Mouse (Mus musculus) cerebellum, postnatal 4 days (tissue): ENCODE measurements around the gene Pcca.

Experiments
- DNase-seq, 2 experiments: peaks; one replicate each; pipeline ENCODE4 v3.0.0; 2022; ENCODE audit warnings: low spot score in 2 of 2, mixed read lengths in 1 of 2

Gene Pcca

DNA sequence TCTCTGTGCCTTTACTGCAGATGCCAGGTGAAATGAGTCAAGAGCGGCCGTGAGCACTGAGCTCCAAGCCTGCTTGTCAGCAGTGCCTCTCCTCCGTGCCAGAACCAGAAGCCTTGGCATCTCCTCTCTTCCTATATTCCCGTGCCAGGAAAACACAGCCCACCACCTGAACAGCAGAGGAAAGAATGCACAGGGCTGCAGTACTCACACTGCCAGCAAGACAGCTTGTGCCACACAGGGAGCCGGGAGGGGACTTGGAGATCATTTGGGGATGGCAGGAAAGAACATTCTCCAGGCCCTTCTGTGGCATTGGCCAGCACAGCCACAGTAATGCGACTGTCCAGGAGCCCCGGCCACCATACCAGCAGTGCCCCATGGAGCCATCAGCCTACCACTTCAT lies 351.8 kb downstream of the Pcca start:
- DNase-seq, result peak in 1 of 2 experiments; percentile 74

- no peak for DNase-seq
These were observed 353.2 kb downstream of the Pcca start for GRCm38 (mm10) chr14:122887278-122887677.

- no peak for DNase-seq
These were observed 353.8 kb downstream of the Pcca start for GRCm38 (mm10) chr14:122887702-122888479.

DNA sequence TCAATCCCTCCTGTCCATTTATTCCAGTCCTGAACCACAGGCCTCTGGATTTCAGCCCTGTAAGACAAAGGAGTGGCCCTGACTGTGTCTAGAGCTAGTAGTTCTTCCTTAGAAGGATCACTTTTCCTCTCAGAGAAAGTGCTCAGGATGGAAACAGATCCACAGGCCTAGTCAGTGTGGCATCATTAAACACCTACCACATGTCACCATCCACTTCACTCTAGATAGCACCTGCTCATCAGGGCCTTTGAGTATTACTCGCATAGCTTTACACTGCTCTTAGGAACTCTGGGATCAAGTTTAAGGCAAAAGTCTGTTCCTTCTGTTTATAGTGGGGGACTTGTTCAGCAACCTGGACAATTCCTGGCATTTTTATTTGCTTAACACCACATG lies 354.4 kb downstream of the Pcca start:
- no peak for DNase-seq

DNA sequence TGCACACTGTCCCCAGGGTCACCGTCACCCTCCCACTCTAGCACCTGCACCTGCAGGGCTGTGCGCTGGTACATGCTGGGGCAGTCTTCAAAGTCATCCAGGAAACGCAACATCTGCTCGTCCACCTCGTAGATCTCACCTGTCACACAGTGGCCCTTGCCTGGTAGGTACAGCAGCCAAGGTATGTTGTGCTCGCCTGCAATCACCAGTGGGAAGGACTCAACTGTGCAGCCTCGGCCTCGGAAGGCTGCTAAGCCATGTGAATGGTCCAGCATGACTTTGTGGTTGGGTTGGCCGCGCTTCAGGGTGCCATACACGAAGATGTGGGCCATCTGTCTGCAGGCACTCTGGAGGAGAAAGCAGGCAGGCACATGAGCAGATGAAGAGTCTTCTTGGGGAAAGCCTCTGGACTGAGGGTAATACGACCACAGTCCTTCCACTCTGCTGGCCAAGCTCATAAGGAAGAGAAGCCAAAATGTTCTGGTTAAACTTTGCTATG lies 357.4 kb downstream of the Pcca start:
- no peak for DNase-seq

DNA sequence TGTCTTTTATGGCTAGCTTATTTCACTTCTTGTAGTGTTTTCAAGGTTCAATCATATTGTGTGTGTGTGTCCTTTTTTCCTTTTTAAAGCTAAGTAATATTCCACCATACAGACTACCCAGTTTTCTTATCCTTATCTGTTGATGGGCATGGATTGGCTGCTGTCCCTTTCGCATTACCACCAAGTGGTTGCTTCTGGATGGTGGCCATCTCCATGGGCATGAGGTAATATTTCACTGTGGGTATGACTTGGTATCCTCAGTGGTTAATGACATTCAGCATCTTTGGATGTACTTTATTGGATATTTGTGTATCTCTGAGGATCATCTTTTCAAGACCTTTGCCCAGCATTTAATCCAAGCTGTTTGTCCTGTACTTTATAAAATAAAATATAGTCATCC lies 362.0 kb downstream of the Pcca start:
- no peak for DNase-seq

DNA sequence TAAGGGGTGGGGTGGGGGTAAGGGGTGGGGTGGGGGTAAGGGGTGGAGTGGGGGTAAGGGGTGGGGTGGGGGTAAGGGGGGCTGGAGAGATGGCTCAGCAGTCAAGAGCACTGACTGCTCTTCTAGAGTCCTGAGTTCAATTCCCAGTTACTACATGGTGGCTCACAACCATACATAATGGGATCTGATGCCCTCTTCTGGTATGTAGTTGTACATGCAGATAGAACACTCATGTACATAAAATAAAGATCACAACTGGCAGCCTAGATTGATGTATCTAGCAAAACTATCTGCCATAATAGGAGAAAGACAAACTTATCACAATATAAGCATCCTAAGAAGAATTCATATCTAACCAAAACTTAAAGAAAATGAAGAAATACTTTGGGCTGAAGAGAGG lies 364.4 kb downstream of the Pcca start:
- no peak for DNase-seq

- no peak for DNase-seq
These were observed 366.6 kb downstream of the Pcca start for GRCm38 (mm10) chr14:122900679-122901078.

- no peak for DNase-seq
These were observed 367.1 kb downstream of the Pcca start for GRCm38 (mm10) chr14:122901177-122901576.

DNA sequence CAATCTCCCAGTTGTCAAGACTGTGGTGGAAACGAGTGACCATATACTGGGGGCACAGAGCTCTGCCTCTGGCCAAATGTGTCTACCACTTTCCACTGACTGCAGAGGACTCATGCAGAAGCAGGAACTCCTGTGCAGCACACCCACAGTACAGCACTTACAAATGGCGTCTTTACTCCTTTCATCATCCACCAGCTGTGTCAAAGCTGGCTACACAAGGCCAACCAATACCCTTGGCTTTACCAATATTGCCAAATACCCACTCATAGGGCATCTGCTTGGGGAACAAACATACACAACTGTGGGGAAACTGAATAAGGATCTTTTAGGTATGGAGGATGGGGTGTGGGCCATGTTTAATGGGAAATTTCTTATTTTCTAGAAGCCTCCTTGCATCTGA lies 367.6 kb downstream of the Pcca start:
- DNase-seq, result no peak

- DNase-seq, result peak in 1 of 2 experiments; percentile 36
These were observed 368.0 kb downstream of the Pcca start for GRCm38 (mm10) chr14:122902136-122902535.

DNA sequence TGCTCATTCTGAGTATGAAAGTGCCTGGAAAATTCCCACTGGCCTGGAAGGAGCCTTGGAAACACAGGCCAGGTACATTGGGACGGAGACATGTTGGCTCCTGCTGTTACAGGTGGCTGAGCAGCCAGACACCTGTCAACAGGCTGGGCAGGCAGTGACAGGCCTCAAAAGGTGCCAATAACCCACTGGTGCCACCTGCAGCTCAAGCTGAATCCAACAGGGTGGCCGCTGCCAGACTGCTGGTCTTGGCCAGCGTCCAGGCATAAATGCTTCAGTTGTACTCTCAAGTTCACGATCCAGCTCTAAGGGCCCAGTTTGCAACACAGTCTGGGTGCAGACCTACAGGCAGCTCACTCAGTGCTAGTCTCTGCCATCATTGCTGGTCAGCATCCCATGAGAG lies 368.8 kb downstream of the Pcca start:
- DNase-seq, result peak in 1 of 2 experiments; percentile 72

DNA sequence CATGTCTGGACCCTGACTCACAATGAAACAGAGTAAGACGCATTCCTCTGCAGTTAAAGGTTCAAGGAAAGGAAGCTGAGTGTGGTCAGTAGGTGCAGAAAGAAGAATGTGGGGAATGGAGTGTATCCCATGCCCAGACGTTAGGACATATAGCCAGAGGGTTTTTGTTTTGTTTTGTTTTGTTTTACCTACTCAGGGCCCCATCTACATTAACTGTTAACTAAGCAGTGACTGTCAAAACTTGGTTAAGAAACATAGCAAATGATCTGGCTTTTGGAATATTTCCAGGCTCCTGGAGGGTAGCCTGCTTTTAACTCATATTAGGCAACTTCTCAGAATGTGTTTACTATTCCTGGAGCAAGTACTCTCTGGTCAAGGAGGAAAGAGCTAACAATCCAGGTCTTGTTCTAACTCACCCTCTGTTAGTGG lies 369.8 kb downstream of the Pcca start:
- DNase-seq, result no peak

DNA sequence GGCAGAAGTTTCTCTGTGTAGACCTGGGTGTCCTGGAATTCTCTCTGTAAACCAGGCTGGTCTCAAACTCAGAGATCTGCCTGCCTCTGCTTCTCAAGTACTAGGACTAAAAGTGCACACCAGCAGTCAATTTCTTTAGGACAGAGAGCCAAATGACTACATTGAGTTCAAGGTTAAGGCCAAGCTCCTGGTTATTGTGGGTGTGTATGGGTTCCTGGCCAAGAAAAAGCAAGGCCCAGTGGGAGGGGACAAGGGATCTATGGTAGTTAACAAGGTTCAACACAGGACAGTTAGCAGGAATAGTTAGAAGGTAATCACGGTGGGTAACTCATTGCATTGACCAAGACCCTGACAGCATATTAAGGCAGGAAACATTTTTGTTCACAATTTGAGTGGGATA lies 370.9 kb downstream of the Pcca start:
- DNase-seq, result no peak

- no peak for DNase-seq
These were observed 374.0 kb downstream of the Pcca start for GRCm38 (mm10) chr14:122908075-122908474.

DNA sequence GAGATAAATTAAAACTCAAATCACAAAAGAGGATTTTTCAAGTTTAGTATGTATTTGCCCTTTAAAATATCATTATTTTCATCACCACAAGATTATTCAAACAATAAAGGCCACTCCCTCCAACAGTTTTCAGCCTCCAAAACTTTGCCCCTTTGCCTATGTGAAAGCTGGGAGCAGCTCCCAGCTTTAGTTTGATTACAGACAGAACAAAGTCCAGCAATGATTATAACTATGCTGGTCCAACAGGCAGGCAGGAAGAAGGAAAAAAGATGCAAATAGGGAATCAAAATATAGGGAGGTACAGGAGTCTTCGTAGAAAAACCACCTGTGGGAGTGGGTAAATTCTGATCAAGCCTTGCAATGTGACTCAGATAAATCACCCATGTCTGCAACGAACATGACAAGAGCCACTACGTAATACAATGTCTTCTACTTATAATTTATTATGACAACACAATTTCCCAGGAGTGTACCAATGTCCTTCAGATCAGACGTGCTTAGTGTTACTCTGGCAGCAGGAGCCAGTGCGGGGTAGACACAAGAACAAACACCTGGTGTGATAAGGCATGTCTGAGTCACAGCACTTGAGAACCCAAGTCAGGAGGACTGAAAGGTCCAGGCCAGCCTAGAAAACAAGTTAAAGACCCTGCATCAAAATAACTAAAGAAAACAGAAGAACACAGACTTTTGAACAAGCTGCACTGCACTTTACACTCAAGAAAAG lies 375.4 kb downstream of the Pcca start:
- no peak for DNase-seq

- DNase-seq, result no peak
These were observed 377.1 kb downstream of the Pcca start for GRCm38 (mm10) chr14:122911265-122911664.

DNA sequence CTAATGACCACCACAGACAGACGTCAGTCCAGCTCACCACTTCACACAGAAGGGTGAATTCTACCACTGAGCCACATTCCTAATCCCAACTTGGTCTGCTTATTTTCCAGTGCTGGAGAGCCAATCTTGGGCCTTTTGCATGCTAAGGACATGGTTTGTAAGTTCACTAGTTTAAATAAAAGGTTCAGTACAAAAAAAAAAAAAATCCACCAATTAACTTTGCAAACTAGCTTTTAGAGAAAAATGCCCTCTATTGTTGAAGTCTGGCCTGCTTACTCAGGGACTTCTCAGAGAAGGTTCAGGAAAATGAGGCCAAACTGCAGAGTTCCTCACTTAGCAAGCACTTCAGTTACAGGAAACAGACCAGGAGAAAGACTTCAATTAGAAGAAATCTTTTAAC lies 378.0 kb downstream of the Pcca start:
- no peak for DNase-seq

GRCm38 (mm10) chr14:122912812-122913498 lies 378.8 kb downstream of the Pcca start:
- DNase-seq, result peak in 1 of 2 experiments; percentile 49

- DNase-seq, result no peak
These were observed 379.5 kb downstream of the Pcca start, which contains the start of gene Ggact for GRCm38 (mm10) chr14:122913657-122914056. Ggact (minus strand) TSS chr14:122913757.

DNA sequence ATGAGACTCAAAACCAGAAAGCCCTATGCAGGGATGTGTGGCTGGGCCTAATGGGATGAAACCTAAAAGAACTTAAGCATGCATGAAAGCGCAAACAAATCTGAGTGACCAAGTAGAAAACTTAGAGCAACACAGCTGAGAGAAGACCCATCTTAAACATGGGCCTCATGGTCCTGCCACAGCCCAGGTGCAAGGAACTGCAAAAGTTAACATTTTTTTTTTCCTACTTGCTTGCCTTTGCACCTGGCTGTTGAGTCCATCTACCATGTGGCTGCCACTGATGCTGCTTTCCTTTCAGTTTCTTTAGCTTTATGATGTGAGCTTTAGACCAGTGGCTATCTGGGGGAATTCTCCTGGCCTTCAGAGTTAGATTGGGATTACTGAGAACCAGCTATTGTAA lies 383.6 kb downstream of the Pcca start:
- DNase-seq, result no peak

DNA sequence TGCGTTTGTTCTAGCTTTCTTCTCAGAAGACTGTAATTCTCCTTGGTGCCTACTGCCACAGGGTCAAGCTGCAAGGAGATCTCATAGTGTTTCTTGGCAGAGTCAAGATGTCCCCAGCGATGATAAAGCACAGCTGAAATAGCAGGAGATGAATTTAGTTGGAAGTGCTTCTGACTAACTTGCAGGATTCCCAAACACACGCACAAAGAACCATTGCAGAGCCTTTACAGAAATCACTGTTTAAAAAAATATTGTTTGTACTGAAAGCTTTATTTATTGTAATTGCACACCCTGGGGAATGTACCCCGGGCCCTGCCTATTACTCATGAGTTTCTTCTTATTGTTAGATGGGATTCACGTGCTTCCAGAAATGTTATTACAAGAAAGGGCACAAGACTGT lies 385.9 kb downstream of the Pcca start:
- DNase-seq, result no peak
